Mouse (Mus musculus) myocyte (in vitro differentiated cells): ENCODE results near the gene Cdkn2aipnl.

ENCODE experiments used
- CEBPB ChIP-seq: IDR thresholded peaks from 2 replicates; pipeline ENCODE4 v1.6.1; 2011; ENCODE audit warnings: mild to moderate bottlenecking, moderate library complexity; ENCODE audit not compliant: poor library complexity, insufficient read depth, severe bottlenecking
- E2F4 ChIP-seq: IDR thresholded peaks from one replicate; pipeline ENCODE4 v1.6.1; 2011; ENCODE audit warnings: mild to moderate bottlenecking, control low read depth, moderate library complexity; ENCODE audit not compliant: insufficient read depth
- MAX ChIP-seq: IDR thresholded peaks from one replicate; pipeline ENCODE4 v1.6.1; 2011; ENCODE audit warnings: low read depth, mild to moderate bottlenecking, control low read depth
- MYOD1 ChIP-seq, 3 experiments: IDR thresholded peaks; one replicate each; pipeline ENCODE4 v1.6.1; 2011; ENCODE audit warnings: control low read depth in 2 of 3, low read depth in 2 of 3, mild to moderate bottlenecking in 2 of 3, moderate library complexity in 1 of 3; ENCODE audit not compliant: insufficient read length in 2 of 3, control insufficient read depth in 1 of 3
- MYOG ChIP-seq, 3 experiments: IDR thresholded peaks; one replicate each; pipeline ENCODE4 v1.6.1; 2011; ENCODE audit warnings: control low read depth in 2 of 3, low read depth in 2 of 3, mild to moderate bottlenecking in 2 of 3; ENCODE audit not compliant: insufficient read length in 2 of 3, control insufficient read depth in 1 of 3, insufficient read depth in 1 of 3
- POLR2A ChIP-seq: IDR thresholded peaks from one replicate; pipeline ENCODE4 v1.6.1; 2011; ENCODE audit warnings: low read depth, mild to moderate bottlenecking, control low read depth, moderate library complexity; ENCODE audit not compliant: insufficient read length
- POLR2AphosphoS2 ChIP-seq: IDR thresholded peaks from one replicate; pipeline ENCODE4 v1.6.1; 2011; ENCODE audit warnings: low read depth, control low read depth; ENCODE audit not compliant: insufficient read length
- REST ChIP-seq: IDR thresholded peaks from one replicate; pipeline ENCODE4 v1.6.1; 2011; ENCODE audit warnings: mild to moderate bottlenecking, control low read depth, moderate library complexity; ENCODE audit not compliant: insufficient read depth, insufficient read length
- SRF ChIP-seq: IDR thresholded peaks from one replicate; pipeline ENCODE4 v1.6.1; 2011; ENCODE audit warnings: low read depth; ENCODE audit not compliant: control insufficient read depth, insufficient read length
- TCF12 ChIP-seq: IDR thresholded peaks from one replicate; pipeline ENCODE4 v1.6.1; 2011; ENCODE audit warnings: mild to moderate bottlenecking, control low read depth; ENCODE audit not compliant: poor library complexity, insufficient read depth, severe bottlenecking
- TCF3 ChIP-seq: IDR thresholded peaks from one replicate; pipeline ENCODE4 v1.6.1; 2011; ENCODE audit warnings: low read depth, control low read depth; ENCODE audit not compliant: insufficient read length
- USF1 ChIP-seq: IDR thresholded peaks from one replicate; pipeline ENCODE4 v1.6.1; 2011; ENCODE audit warnings: low read depth, mild to moderate bottlenecking, control low read depth, moderate library complexity

GRCm38 (mm10) chr11:51962277-51962676 lies 5.2 kb upstream of the Cdkn2aipnl start:
- no peak for TF ChIP-seq POLR2A
- no peak for TF ChIP-seq MAX
- no peak for TF ChIP-seq MYOD1 (IDR thresholded peaks at IDR 0.05; ENCODE audit: control insufficient read depth in 1 of 3, insufficient read length in 2 of 3, low read depth in 2 of 3)
- no peak for TF ChIP-seq CEBPB
- TF ChIP-seq POLR2AphosphoS2 = no peak
- no peak for TF ChIP-seq MYOG (IDR thresholded peaks at IDR 0.05; ENCODE audit: control insufficient read depth in 1 of 3, insufficient read depth in 1 of 3, insufficient read length in 2 of 3, low read depth in 2 of 3)
- no peak for TF ChIP-seq USF1
- no peak for TF ChIP-seq E2F4
- TF ChIP-seq TCF12 = no peak
- no peak for TF ChIP-seq TCF3
- TF ChIP-seq REST = no peak
- no peak for TF ChIP-seq SRF
